Mouse (Mus musculus): ENCODE measurements around the gene Rora. TPM values are rescaled to one million over a fixed set of nuclear protein-coding genes. Genes with fewer than 3 reads are reported as not detected.

The Rora gene
- polyA plus RNA-seq, 1 experiment from 2014 or later, result 8.9 TPM

- peak overlapping the region; percentile 83 for H3K4me3 ChIP-seq
- WGBS, result 2% methylated on average over 31 of the region's 31 CpGs
- peak overlapping the region; percentile 81 for H3K9ac ChIP-seq (replicated peaks)
- no peaks in the 10 kb centered on the region for H3K36me3 ChIP-seq
- H3K27me3 ChIP-seq, result peaks cover 5% of the 10 kb centered on the region
- H3K4me1 ChIP-seq, result peaks cover 29% of the 10 kb centered on the region
- H3K27ac ChIP-seq (replicated peaks), result no peak overlapping the region
- no peaks in the 10 kb centered on the region for H3K9me3 ChIP-seq
- ATAC-seq (ENCODE audit: low FRiP score, low read depth), result peak; percentile 38
- H3K4me2 ChIP-seq (replicated peaks), result peak overlapping the region; percentile 92
Observed at GRCm38 (mm10) chr9:68655018-68656005, 1.7 kb downstream of the Rora start.

- no peak overlapping the region for H3K9ac ChIP-seq (replicated peaks)
- no peaks in the 10 kb centered on the region for H3K9me3 ChIP-seq
- H3K27me3 ChIP-seq, result peaks cover 5% of the 10 kb centered on the region
- H3K27ac ChIP-seq (replicated peaks), result no peak overlapping the region
- no peaks in the 10 kb centered on the region for H3K36me3 ChIP-seq
- H3K4me1 ChIP-seq, result peaks cover 29% of the 10 kb centered on the region
- ATAC-seq (ENCODE audit: low FRiP score, low read depth), result no peak
- H3K4me2 ChIP-seq (replicated peaks), result peak overlapping the region; percentile 92; the same call in 1 of the 2 replicates
- H3K4me3 ChIP-seq, result no peak overlapping the region
- WGBS, result 59% methylated on average over 5 of the region's 5 CpGs
Observed at GRCm38 (mm10) chr9:68656076-68656795, 2.6 kb downstream of the Rora start.

GRCm38 (mm10) chr9:68656796-68657130 is 3.2 kb downstream of the Rora start:
- 31% methylated on average over 6 of the region's 6 CpGs for WGBS
- no peak for ATAC-seq (ENCODE audit: low FRiP score, low read depth)
- Histone ChIP-seq H3K27ac (replicated peaks) (no peak overlapping the region), H3K27me3 (peaks cover 5% of the 10 kb centered on the region), H3K4me3 (no peak overlapping the region), H3K9ac (replicated peaks) (no peak overlapping the region), H3K9me3 (no peaks in the 10 kb centered on the region), H3K36me3 (no peaks in the 10 kb centered on the region), H3K4me2 (replicated peaks) (no peak overlapping the region), H3K4me1 (peaks cover 29% of the 10 kb centered on the region)

- no peaks in the 10 kb centered on the region for H3K27me3 ChIP-seq
- H3K36me3 ChIP-seq, result no peaks in the 10 kb centered on the region
- H3K4me3 ChIP-seq, result no peak overlapping the region
- WGBS, result 88% methylated on average over 3 of the region's 3 CpGs
- no peak overlapping the region for H3K27ac ChIP-seq (replicated peaks)
- no peak overlapping the region for H3K4me2 ChIP-seq (replicated peaks)
- no peak for ATAC-seq (ENCODE audit: low FRiP score, low read depth)
- no peak overlapping the region for H3K9ac ChIP-seq (replicated peaks)
- no peaks in the 10 kb centered on the region for H3K9me3 ChIP-seq
- peaks cover 6% of the 10 kb centered on the region; the same call in 1 of the 2 replicates for H3K4me1 ChIP-seq
Observed at GRCm38 (mm10) chr9:68670731-68671130, 17.1 kb downstream of the Rora start.

GRCm38 (mm10) chr9:68672459-68672858 is 18.9 kb downstream of the Rora start:
- peaks cover 6% of the 10 kb centered on the region; the same call in 1 of the 2 replicates for H3K4me1 ChIP-seq
- ATAC-seq (ENCODE audit: low FRiP score, low read depth), result no peak
- no peak overlapping the region for H3K4me2 ChIP-seq (replicated peaks)
- WGBS, result 57% methylated on average over 5 of the region's 5 CpGs
- no peak overlapping the region for H3K27ac ChIP-seq (replicated peaks)
- no peaks in the 10 kb centered on the region for H3K36me3 ChIP-seq
- H3K9ac ChIP-seq (replicated peaks), result no peak overlapping the region
- H3K27me3 ChIP-seq, result no peaks in the 10 kb centered on the region
- no peak overlapping the region for H3K4me3 ChIP-seq
- H3K9me3 ChIP-seq, result no peaks in the 10 kb centered on the region

GRCm38 (mm10) chr9:68673221-68673620 is 19.6 kb downstream of the Rora start:
- H3K36me3 ChIP-seq, result no peaks in the 10 kb centered on the region
- no peak overlapping the region for H3K4me2 ChIP-seq (replicated peaks)
- no peaks in the 10 kb centered on the region for H3K9me3 ChIP-seq
- H3K4me3 ChIP-seq, result no peak overlapping the region
- H3K27ac ChIP-seq (replicated peaks), result no peak overlapping the region
- no peak overlapping the region for H3K9ac ChIP-seq (replicated peaks)
- no peaks in the 10 kb centered on the region for H3K27me3 ChIP-seq
- no peak for ATAC-seq (ENCODE audit: low FRiP score, low read depth)
- WGBS, result 76% methylated on average over 1 of the region's 1 CpGs
- H3K4me1 ChIP-seq, result peaks cover 6% of the 10 kb centered on the region; the same call in 1 of the 2 replicates

- H3K9me3 ChIP-seq, result no peaks in the 10 kb centered on the region
- WGBS, result 87% methylated on average over 12 of the region's 12 CpGs
- H3K36me3 ChIP-seq, result no peaks in the 10 kb centered on the region
- no peak overlapping the region for H3K4me2 ChIP-seq (replicated peaks)
- peaks cover 16% of the 10 kb centered on the region for H3K4me1 ChIP-seq
- H3K4me3 ChIP-seq, result no peak overlapping the region
- H3K9ac ChIP-seq (replicated peaks), result no peak overlapping the region
- no peak overlapping the region for H3K27ac ChIP-seq (replicated peaks)
- peaks cover 3% of the 10 kb centered on the region; the same call in 1 of the 2 replicates for H3K27me3 ChIP-seq
- ATAC-seq (ENCODE audit: low FRiP score, low read depth), result no peak
Observed at GRCm38 (mm10) chr9:68679871-68680374, 26.3 kb downstream of the Rora start.

- 10% methylated on average over 3 of the region's 3 CpGs for WGBS
- peak overlapping the region; percentile 10; the same call in 1 of the 2 replicates for H3K4me2 ChIP-seq (replicated peaks)
- H3K9me3 ChIP-seq, result no peaks in the 10 kb centered on the region
- H3K27me3 ChIP-seq, result peaks cover 3% of the 10 kb centered on the region
- peaks cover 36% of the 10 kb centered on the region for H3K4me1 ChIP-seq
- ATAC-seq (ENCODE audit: low FRiP score, low read depth), result peak; percentile 76
- no peak overlapping the region for H3K9ac ChIP-seq (replicated peaks)
- H3K36me3 ChIP-seq, result no peaks in the 10 kb centered on the region
- 0 out of 2 replicates have a peak overlapping the region, but pooled peaks have one; percentile 46 for H3K27ac ChIP-seq (replicated peaks)
- H3K4me3 ChIP-seq, result no peak overlapping the region
Observed at GRCm38 (mm10) chr9:68683938-68684337, 30.4 kb downstream of the Rora start.

- no peak overlapping the region for H3K4me3 ChIP-seq
- peaks cover 3% of the 10 kb centered on the region; the same call in 1 of the 2 replicates for H3K27me3 ChIP-seq
- no peaks in the 10 kb centered on the region for H3K9me3 ChIP-seq
- peaks cover 36% of the 10 kb centered on the region for H3K4me1 ChIP-seq
- H3K4me2 ChIP-seq (replicated peaks), result no peak overlapping the region
- no peak for ATAC-seq (ENCODE audit: low FRiP score, low read depth)
- H3K36me3 ChIP-seq, result no peaks in the 10 kb centered on the region
- H3K27ac ChIP-seq (replicated peaks), result peak overlapping the region; percentile 60
- 30% methylated on average over 5 of the region's 5 CpGs for WGBS
- no peak overlapping the region for H3K9ac ChIP-seq (replicated peaks)
Observed at GRCm38 (mm10) chr9:68685562-68685961, 32.0 kb downstream of the Rora start.

- Histone ChIP-seq H3K9me3 (no peaks in the 10 kb centered on the region), H3K27ac (replicated peaks) (no peak overlapping the region), H3K36me3 (no peaks in the 10 kb centered on the region), H3K9ac (replicated peaks) (no peak overlapping the region), H3K27me3 (no peaks in the 10 kb centered on the region; the same call in 1 of the 2 replicates), H3K4me2 (replicated peaks) (no peak overlapping the region), H3K4me1 (peaks cover 36% of the 10 kb centered on the region), H3K4me3 (no peak overlapping the region)
- 29% methylated on average over 10 of the region's 10 CpGs for WGBS
- ATAC-seq (ENCODE audit: low FRiP score, low read depth), result no peak
Observed at GRCm38 (mm10) chr9:68687251-68687874, 33.8 kb downstream of the Rora start.

GRCm38 (mm10) chr9:68688151-68688550 is 34.6 kb downstream of the Rora start:
- Histone ChIP-seq H3K9ac (replicated peaks) (no peak overlapping the region), H3K27me3 (no peaks in the 10 kb centered on the region; the same call in 1 of the 2 replicates), H3K27ac (replicated peaks) (no peak overlapping the region), H3K9me3 (no peaks in the 10 kb centered on the region), H3K4me1 (peaks cover 36% of the 10 kb centered on the region), H3K36me3 (no peaks in the 10 kb centered on the region), H3K4me2 (replicated peaks) (no peak overlapping the region), H3K4me3 (no peak overlapping the region)
- 90% methylated on average over 2 of the region's 2 CpGs for WGBS
- no peak for ATAC-seq (ENCODE audit: low FRiP score, low read depth)

All from midbrain, embryonic 12.5 days (tissue).